ENCODE assay signal across 24 mouse cellular contexts in genomic region chr19:5789066-5789465, GRCm38 (mm10). TPM values are rescaled to one million over a fixed set of nuclear protein-coding genes. Genes with fewer than 3 reads are reported as not detected.
DNase-seq lines count a peak whose midpoint lies in the region; ATAC-seq and TF ChIP-seq lines count a peak whose summit lies in the region.
"Had no signal": no experiment of that assay in that cellular context is flagged by ENCODE, and none has a peak within 500 bp of the region (broad histone marks: within the 10 kb centered on the region; RNA-seq: fewer than 3 reads in every experiment).

No protein-coding gene starts in this region.

- H3K9ac ChIP-seq in hindbrain, embryonic 12.5 days = no peak overlapping the region

- DNase-seq in gastrocnemius, adult 2 months = no peak
- no peak for DNase-seq in gastrocnemius, adult 8-10 months (ENCODE audit: low spot score in 2 of 2)
- peak; percentile 78 for DNase-seq in 3T3-L1 (ENCODE audit: low read depth, low spot score)
- DNase-seq in MN1 (ENCODE audit: low spot score) = peak; percentile 35
- peak; percentile 63 for DNase-seq in NIH3T3 (ENCODE audit: low read depth)
- DNase-seq in adrenal gland, postnatal 14 days = no peak
- DNase-seq: adrenal gland, adult 2 months; adrenal gland, adult 8-10 months; adrenal gland, postnatal 10 days; adrenal gland, postnatal 25 days; adrenal gland, postnatal 36 days; B cell, adult 2 months; cerebellum, adult 11 months; cerebellum, adult 11-12 months; cerebellum, adult 18-20 months; cerebellum, adult 8-10 months; cerebellum, adult 9-10 months had no signal

- TF ChIP-seq CTCF in gastrocnemius, adult 2 months (IDR thresholded peaks at IDR 0.05) = no peak

- H3K27me3 ChIP-seq in hindbrain, embryonic 12.5 days = no peaks in the 10 kb centered on the region
- H3K27me3 ChIP-seq: CH12.LX, Patski had no signal

- H3K4me2 ChIP-seq in hindbrain, embryonic 12.5 days (replicated peaks) = no peak overlapping the region

- no peak for ATAC-seq in hindbrain, embryonic 12.5 days (ENCODE audit: low FRiP score)
- no peak for ATAC-seq in megakaryocyte, adult 5-6 weeks (ENCODE audit: poor library complexity, severe bottlenecking)
- ATAC-seq: activated CD4-positive, CD25-positive, alpha-beta regulatory T cell, adult 4 months; CD4-positive, CD25-positive, alpha-beta regulatory T cell, adult 4 months; Patski had no signal

- H3K36me3 ChIP-seq in hindbrain, embryonic 12.5 days = no peaks in the 10 kb centered on the region
- H3K36me3 ChIP-seq: G1E had no signal

- intact Hi-C loops in gastrocnemius, adult 2 months (cut with DNase I) = no loop called here

- 0 out of 2 replicates have a peak, but pooled peaks cover 1% of the 10 kb centered on the region for H3K4me1 ChIP-seq in hindbrain, embryonic 12.5 days

- H3K9me3 ChIP-seq in hindbrain, embryonic 12.5 days (replicated peaks) = no peaks in the 10 kb centered on the region
- H3K9me3 ChIP-seq: G1E had no signal

- 74% methylated on average over 5 of the region's 5 CpGs for WGBS in hindbrain, embryonic 12.5 days

- peak overlapping the region; percentile 88; the same call in 1 of the 2 replicates for H3K27ac ChIP-seq in gastrocnemius, adult 2 months
- H3K27ac ChIP-seq in hindbrain, embryonic 12.5 days = no peak overlapping the region

- no peak overlapping the region for H3K4me3 ChIP-seq in gastrocnemius, adult 2 months
- no peak overlapping the region for H3K4me3 ChIP-seq in hindbrain, embryonic 12.5 days

RNA-seq across cellular contexts. Expression of gene Scyl1, which starts 17.8 kb away (rescaled TPM):
- total RNA-seq in gastrocnemius, adult 2 months (2021) = 10 to 100 TPM; 71.2 to 78.6 TPM
- 10 to 100 TPM; 71.4 to 91.0 (median 82.6) TPM for total RNA-seq in gastrocnemius, adult 8-10 months (2022)
- 71.8 and 73.7 TPM in 2 replicates for polyA plus RNA-seq in hindbrain, embryonic 12.5 days (2016; fragmentation: Nextera tagmentation; extraction: Ambion mirVana)
- 20.2 and 21.8 TPM in 2 replicates for total RNA-seq in megakaryocyte, adult 5-6 weeks (2015)
- 30.9 and 41.5 TPM in 2 replicates for total RNA-seq in megakaryocyte, adult 5-6 weeks (2017)
- 87.4 and 92.1 TPM in 2 replicates for total RNA-seq in adrenal gland, postnatal 14 days (2021)

RNA-seq across cellular contexts. Expression of gene Ltbp3, which starts 48.4 kb away (rescaled TPM):
- total RNA-seq in gastrocnemius, adult 2 months (2021) = 10 to 100 TPM; 32.4 to 44.6 TPM
- total RNA-seq in gastrocnemius, adult 8-10 months (2022) = 10 to 100 TPM; 32.6 to 42.8 (median 39.2) TPM
- polyA plus RNA-seq in hindbrain, embryonic 12.5 days (2016; fragmentation: Nextera tagmentation; extraction: Ambion mirVana) = 13.8 and 16.6 TPM in 2 replicates
- 1.5 TPM in 1 of 2 replicates, not detected in the other for total RNA-seq in megakaryocyte, adult 5-6 weeks (2015)
- 0.18 and 2.8 TPM in 2 replicates for total RNA-seq in megakaryocyte, adult 5-6 weeks (2017)
- total RNA-seq in adrenal gland, postnatal 14 days (2021) = 212 and 214 TPM in 2 replicates
- polyA plus RNA-seq: activated CD4-positive, CD25-positive, alpha-beta regulatory T cell, adult 4 months; CD4-positive, CD25-positive, alpha-beta regulatory T cell, adult 4 months had no signal

RNA-seq across cellular contexts. Expression of gene Fam89b, which starts 59.6 kb away (rescaled TPM):
- 10 to 100 TPM; 22.2 to 22.6 TPM for total RNA-seq in gastrocnemius, adult 2 months (2021)
- total RNA-seq in gastrocnemius, adult 8-10 months (2022) = 10 to 100 TPM; 17.0 to 18.5 (median 18.2) TPM
- 174 and 177 TPM in 2 replicates for polyA plus RNA-seq in hindbrain, embryonic 12.5 days (2016; fragmentation: Nextera tagmentation; extraction: Ambion mirVana)
- total RNA-seq in megakaryocyte, adult 5-6 weeks (2015) = 95.7 and 114 TPM in 2 replicates
- 65.5 and 78.8 TPM in 2 replicates for total RNA-seq in megakaryocyte, adult 5-6 weeks (2017)
- 41.3 and 50.4 TPM in 2 replicates for total RNA-seq in adrenal gland, postnatal 14 days (2021)

Comparison
In these comparisons a context has a peak if more than half of its experiments do, and no peak if none do; other contexts are left out.
1. DNase-seq: peak in 3T3-L1 (single experiment), MN1 (single experiment) and NIH3T3 (single experiment); none in gastrocnemius, adult 2 months (single experiment), gastrocnemius, adult 8-10 months (0 of 2) and adrenal gland, postnatal 14 days (single experiment).
2. RNA of gene Ltbp3, which starts 48.4 kb away (total RNA-seq): 212 to 214 TPM in adrenal gland, postnatal 14 days, 32.4 to 44.6 TPM in gastrocnemius, adult 2 months and 32.6 to 42.8 TPM in gastrocnemius, adult 8-10 months; 0.18 to 2.8 TPM in megakaryocyte, adult 5-6 weeks; every median in the first group is over 4 times any median in the second.